Mouse (Mus musculus) midbrain, embryonic 13.5 days (tissue): ENCODE data around the gene Lair1. TPM values are rescaled to one million over a fixed set of nuclear protein-coding genes. Genes with fewer than 3 reads are reported as not detected.
"Not testable (repeated sequence)": the region's sequence is repeated elsewhere in the genome, so short reads cannot be mapped to it uniquely, and the experiment has no call there.

Experiments
- ATAC-seq: fragments of 200-750 bp; cut with Nextera tagmentation; 2 replicates; pipeline ENCODE4 v1.8.0; 2017; ENCODE audit warnings: mild to moderate bottlenecking, moderate TSS enrichment, moderate library complexity
- H3K27ac ChIP-seq: fragments of 300-500 bp; sonication (generic); 2 replicates; pipeline ENCODE4 v1.5.1; 2015; ENCODE audit warnings: inconsistent platforms, mild to moderate bottlenecking, moderate library complexity
- H3K27me3 ChIP-seq: fragments of 300-500 bp; sonication (generic); 2 replicates; pipeline ENCODE4 v1.6.1; 2015; ENCODE audit warnings: mild to moderate bottlenecking, inconsistent platforms
- H3K36me3 ChIP-seq: fragments of 300-500 bp; sonication (generic); 2 replicates; pipeline ENCODE4 v1.6.1; 2015; ENCODE audit warnings: mild to moderate bottlenecking, inconsistent platforms
- H3K4me1 ChIP-seq: fragments of 300-500 bp; sonication (generic); replicated peaks from 2 replicates; pipeline ENCODE4 v1.6.1; 2015; ENCODE audit warnings: inconsistent platforms
- H3K4me2 ChIP-seq: fragments of 300-500 bp; sonication (generic); replicated peaks from 2 replicates; pipeline ENCODE4 v1.6.1; 2015; ENCODE audit warnings: moderate library complexity, mild to moderate bottlenecking, inconsistent platforms
- H3K4me3 ChIP-seq: fragments of 300-500 bp; sonication (generic); replicated peaks from 2 replicates; pipeline ENCODE4 v1.5.1; 2015; ENCODE audit warnings: mild to moderate bottlenecking, inconsistent platforms
- H3K9ac ChIP-seq: fragments of 300-500 bp; sonication (generic); replicated peaks from 2 replicates; pipeline ENCODE4 v1.6.1; 2015; ENCODE audit warnings: mild to moderate bottlenecking, inconsistent platforms
- H3K9me3 ChIP-seq: fragments of 300-500 bp; sonication (generic); 2 replicates; pipeline ENCODE4 v1.6.1; 2016; ENCODE audit warnings: mild to moderate bottlenecking, inconsistent platforms
- WGBS: fragments of 180-500 bp; shearing (Covaris S2); methylation state at CpG from one replicate; pipeline ENCODE4 v1.1.7; 2015; 5-methylcytosine and 5-hydroxymethylcytosine counted together
- polyA plus RNA-seq: library from polyadenylated mRNA; unstranded; fragments of >200 nt; fragmentation: Nextera tagmentation; extraction: Ambion mirVana; gene quantifications from 2 replicates; pipeline ENCODE4 v1.2.1, GENCODE M21; 2015

Lair1 gene
- polyA plus RNA-seq, 1 experiment from 2014 or later: 2.2 TPM

DNA sequence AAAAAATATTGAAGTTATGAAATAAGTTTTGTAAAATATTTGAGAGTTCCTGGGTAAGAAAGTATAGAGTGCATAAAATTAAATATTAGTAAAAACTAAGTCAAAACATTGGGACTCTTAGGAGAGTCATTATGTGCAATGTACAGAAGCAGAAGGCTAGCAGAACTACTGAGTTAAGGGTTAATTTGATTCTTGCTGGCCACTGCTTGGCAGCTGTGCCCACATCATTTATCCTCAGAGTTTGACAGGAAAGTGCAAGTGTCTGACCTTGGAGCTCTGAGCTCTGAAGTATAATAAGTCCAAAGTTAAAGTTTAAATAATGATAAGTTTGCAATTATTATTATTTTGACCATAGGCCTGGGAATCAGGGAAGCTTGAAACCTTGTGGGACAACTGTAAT lies 18.7 kb upstream of the Lair1 start:
- no peak for ATAC-seq
- no peaks in the 10 kb centered on the region for H3K9me3 ChIP-seq
- no peaks in the 10 kb centered on the region for H3K4me1 ChIP-seq
- H3K4me2 ChIP-seq: no peak overlapping the region
- no peak overlapping the region for H3K9ac ChIP-seq
- no peaks in the 10 kb centered on the region for H3K36me3 ChIP-seq
- H3K27ac ChIP-seq: no peak overlapping the region
- no peaks in the 10 kb centered on the region for H3K27me3 ChIP-seq
- H3K4me3 ChIP-seq: no peak overlapping the region

DNA sequence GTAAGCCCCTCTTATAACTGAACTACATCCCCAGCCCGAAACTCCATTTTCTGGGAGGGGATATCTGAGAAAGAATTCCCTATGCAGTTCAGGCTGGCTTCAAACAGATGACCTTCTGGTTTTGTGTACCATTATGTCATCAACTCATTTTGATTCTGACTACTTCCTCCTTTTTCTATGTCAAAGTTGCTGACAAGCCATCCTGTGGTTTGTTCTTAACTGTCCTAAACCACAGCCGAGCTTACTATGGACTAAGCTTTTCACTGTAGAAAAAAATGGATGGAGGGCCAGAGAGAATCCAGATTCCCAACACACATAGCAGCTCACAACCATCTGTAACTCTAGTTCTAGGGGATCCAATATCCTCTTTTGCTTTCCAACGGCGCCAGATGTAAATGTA lies 17.5 kb upstream of the Lair1 start:
- no peaks in the 10 kb centered on the region for H3K27me3 ChIP-seq
- no peaks in the 10 kb centered on the region for H3K9me3 ChIP-seq
- no peaks in the 10 kb centered on the region for H3K4me1 ChIP-seq
- no peak for ATAC-seq
- H3K36me3 ChIP-seq: no peaks in the 10 kb centered on the region
- H3K9ac ChIP-seq: no peak overlapping the region
- no peak overlapping the region for H3K4me2 ChIP-seq
- no peak overlapping the region for H3K27ac ChIP-seq
- no peak overlapping the region for H3K4me3 ChIP-seq
- WGBS: 85% methylated on average over 4 of the region's 4 CpGs

DNA sequence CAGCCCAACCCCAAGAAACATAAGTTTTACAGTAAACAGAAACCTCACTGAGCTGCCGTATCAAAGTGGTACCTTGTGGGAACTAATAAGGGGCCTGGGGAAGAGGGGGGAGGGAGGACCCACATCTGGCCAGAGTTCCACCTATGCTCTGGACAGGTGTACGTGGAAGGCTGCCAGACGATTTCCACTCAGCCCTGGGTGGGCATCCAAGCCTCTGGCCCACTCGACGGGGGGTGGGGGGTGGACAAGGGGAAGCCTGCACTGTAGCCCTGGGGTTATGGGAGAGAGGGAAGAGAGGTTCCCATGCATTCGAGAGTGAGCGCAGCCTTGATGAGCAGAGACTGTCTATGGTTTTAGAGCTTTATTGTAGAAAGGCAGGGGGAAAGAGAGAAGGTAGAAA lies 16.5 kb upstream of the Lair1 start:
- H3K4me2 ChIP-seq: no peak overlapping the region
- no peak for ATAC-seq
- 91% methylated on average over 7 of the region's 7 CpGs for WGBS
- no peaks in the 10 kb centered on the region for H3K4me1 ChIP-seq
- no peaks in the 10 kb centered on the region for H3K36me3 ChIP-seq
- no peak overlapping the region for H3K4me3 ChIP-seq
- no peaks in the 10 kb centered on the region for H3K9me3 ChIP-seq
- no peaks in the 10 kb centered on the region for H3K27me3 ChIP-seq
- no peak overlapping the region for H3K27ac ChIP-seq
- H3K9ac ChIP-seq: no peak overlapping the region

DNA sequence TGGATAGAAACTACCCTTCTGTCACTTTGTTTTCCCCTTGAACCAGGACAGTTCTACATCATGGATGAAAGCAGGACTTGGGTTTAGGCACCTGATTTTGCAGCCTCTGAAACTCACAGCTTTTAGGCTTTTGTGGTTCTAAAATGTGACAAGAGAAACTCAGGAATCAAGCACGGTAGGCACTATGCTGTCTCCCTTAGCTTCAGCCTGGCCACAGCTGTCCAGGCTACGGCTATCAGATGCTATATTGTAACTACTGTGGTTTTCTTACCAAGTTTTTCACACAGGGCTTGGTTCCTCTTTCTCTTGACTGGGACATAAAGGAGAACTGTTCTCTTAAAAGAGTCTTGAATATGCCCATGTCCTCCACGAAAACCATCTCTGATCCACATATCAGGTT lies 10.1 kb upstream of the Lair1 start:
- H3K27me3 ChIP-seq: no peaks in the 10 kb centered on the region
- WGBS: 83% methylated on average over 3 of the region's 3 CpGs

DNA sequence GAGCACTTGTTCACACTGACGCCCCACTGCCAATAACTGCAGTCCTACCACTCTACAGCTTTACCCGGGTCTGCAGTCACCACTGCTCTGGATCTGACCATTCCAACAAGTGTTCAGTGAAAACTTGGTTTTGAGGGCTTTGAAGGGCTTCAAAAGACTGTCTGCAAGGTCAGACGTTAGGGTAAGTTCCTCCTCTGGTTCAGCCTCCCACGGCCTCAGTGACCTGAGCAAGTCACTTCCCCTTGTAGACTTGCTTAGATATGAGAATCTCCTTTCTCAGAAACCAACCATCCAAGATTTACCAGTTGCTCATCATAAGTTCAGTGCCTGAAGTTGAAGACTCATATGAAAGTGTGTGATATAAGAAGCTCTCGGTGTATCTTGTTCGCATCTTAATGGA lies 8.1 kb upstream of the Lair1 start:
- WGBS: 94% methylated on average over 6 of the region's 6 CpGs

More for the DNA sequence above, 10.1 kb upstream of the Lair1 start:
- Histone ChIP-seq H3K36me3 (no peaks in the 10 kb centered on the region), H3K4me3 (no peak overlapping the region), H3K27ac (no peak overlapping the region), H3K4me2 (no peak overlapping the region), H3K9ac (no peak overlapping the region), H3K9me3 (no peaks in the 10 kb centered on the region), H3K4me1 (no peaks in the 10 kb centered on the region)
- no peak for ATAC-seq

DNA sequence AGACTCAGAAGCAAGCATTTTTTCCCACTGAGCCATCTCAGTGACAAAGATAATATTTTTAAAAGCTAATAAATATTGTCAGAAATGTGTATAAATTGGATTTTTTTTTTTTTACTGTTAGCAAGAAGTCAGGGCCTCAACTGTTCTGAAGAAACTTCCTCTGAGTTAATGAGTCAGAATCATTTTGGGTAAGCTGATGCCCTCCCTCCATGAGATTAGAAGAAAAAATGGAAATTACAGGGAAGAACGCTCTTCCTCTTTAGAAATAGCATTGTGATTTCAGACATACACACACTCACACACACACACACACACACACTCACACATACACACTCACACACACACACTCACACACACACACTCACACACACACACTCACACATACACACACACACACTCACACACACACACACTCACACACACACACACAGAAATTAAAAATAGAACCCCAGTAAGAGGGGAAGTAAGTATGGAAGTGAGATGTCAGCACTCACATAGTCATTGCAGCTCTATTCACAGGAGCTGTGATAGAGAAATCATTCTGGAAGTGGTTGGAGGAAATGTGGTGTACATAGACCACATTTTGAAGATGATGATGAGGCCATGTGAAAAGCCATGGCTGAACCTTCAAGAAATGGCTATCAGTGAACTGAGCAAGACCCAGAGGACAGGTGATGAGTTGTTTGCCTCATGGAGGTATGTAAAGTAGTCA lies 866 bp upstream of the Lair1 start:
- Histone ChIP-seq H3K9me3 (no peaks in the 10 kb centered on the region), H3K9ac (no peak overlapping the region), H3K4me3 (no peak overlapping the region), H3K27ac (no peak overlapping the region), H3K4me1 (no peaks in the 10 kb centered on the region), H3K4me2 (no peak overlapping the region), H3K27me3 (no peaks in the 10 kb centered on the region), H3K36me3 (no peaks in the 10 kb centered on the region)
- ATAC-seq: no peak
- WGBS: 76% methylated on average over 1 of the region's 1 CpGs

More for the DNA sequence above, 8.1 kb upstream of the Lair1 start:
- no peak overlapping the region for H3K4me3 ChIP-seq
- no peak overlapping the region for H3K4me2 ChIP-seq
- H3K4me1 ChIP-seq: no peaks in the 10 kb centered on the region
- H3K27me3 ChIP-seq: no peaks in the 10 kb centered on the region
- no peaks in the 10 kb centered on the region for H3K9me3 ChIP-seq
- no peaks in the 10 kb centered on the region for H3K36me3 ChIP-seq
- no peak for ATAC-seq
- no peak overlapping the region for H3K9ac ChIP-seq
- H3K27ac ChIP-seq: no peak overlapping the region

DNA sequence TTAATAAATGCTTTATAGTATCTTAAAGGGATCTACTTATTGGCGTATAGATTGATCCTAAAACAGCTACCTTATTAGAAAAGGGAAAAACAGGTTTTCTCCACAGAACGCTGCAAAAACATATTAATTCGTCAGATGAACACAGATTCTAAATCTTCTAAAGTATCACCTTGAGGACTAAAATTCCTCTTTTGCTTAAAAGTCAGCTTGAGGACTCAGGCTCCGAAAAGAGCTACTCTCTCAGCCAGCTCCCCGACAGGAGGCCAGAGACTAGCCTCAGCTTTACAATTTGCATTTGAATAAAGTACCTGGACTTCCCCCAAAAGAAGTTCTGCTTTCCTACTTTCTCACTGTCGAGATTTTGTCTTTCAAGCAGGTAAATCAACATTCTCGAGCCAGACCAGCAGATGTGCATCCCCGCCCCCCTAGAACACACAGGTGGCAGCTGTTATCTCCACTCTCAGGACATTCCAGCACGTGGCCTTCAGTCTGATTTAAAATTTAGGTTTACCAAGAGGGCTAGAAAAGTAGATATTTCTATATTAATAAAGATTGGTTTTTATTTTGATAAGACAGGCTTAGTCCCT lies 2.3 kb downstream of the Lair1 start:
- 57% methylated on average over 9 of the region's 9 CpGs for WGBS
- not testable (repeated sequence) for ATAC-seq

DNA sequence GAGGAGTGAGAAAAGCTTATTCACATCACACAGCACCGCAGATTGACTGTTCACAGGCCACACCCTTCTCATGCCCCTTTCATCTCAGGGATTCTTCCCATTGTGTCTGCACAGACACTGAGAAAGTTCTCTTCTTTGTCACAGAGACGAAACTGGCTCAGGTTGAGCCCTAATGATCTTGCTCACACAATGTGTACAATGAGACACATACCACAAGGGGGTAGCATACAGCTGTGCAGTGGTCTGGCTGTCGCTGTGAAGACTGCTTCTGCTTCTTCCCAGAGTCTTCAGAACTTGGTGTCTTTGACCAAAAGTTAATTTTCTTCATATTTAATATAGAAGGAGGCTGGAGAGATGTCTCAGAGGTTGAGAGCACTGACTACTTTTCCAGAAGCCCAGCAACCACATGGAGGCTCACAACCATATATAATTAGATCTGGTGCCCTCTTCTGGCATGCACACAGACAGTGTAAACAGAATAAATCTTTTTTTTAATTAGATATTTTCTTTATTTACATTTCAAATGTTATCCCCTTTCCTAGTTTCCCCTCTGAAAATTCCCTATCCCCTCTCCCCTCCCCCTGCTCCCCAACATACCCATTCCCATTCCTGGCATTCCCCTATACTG lies 36.1 kb downstream of the Lair1 start:
- no peak overlapping the region for H3K27ac ChIP-seq
- H3K4me3 ChIP-seq: no peak overlapping the region
- WGBS: 24% methylated on average over 3 of the region's 3 CpGs
- H3K9ac ChIP-seq: no peak overlapping the region
- ATAC-seq: no peak
- H3K27me3 ChIP-seq: no peaks in the 10 kb centered on the region
- no peaks in the 10 kb centered on the region for H3K36me3 ChIP-seq
- H3K4me1 ChIP-seq: no peaks in the 10 kb centered on the region
- no peak overlapping the region for H3K4me2 ChIP-seq
- no peaks in the 10 kb centered on the region for H3K9me3 ChIP-seq

More for the DNA sequence above, 2.3 kb downstream of the Lair1 start:
- not testable (repeated sequence) for H3K27me3 ChIP-seq, H3K4me2 ChIP-seq, H3K9ac ChIP-seq, H3K27ac ChIP-seq, H3K4me1 ChIP-seq, H3K9me3 ChIP-seq, H3K4me3 ChIP-seq, H3K36me3 ChIP-seq

DNA sequence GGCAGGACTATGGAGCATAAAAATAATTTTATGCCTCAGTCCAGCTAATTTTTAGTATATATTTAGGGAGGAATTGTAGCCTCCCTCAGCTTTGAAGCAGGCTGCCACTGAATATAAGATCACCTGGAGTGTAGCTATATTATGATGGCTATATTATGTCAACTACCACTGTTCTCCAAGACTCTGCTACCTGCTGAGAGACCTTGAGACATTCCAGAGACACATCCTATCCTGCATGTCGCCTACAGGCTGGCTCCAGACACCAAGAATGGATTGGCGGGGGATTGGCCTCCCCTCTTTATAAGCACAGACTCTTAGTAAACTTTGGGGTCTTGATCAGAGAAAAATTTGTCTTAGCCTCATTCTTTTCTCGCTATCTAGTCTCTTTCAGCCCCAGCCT lies 58.4 kb downstream of the Lair1 start:
- H3K27me3 ChIP-seq, H3K4me2 ChIP-seq, H3K9me3 ChIP-seq, H3K27ac ChIP-seq, ATAC-seq, H3K36me3 ChIP-seq, H3K4me3 ChIP-seq, H3K4me1 ChIP-seq, H3K9ac ChIP-seq: not testable (repeated sequence)
- WGBS: 65% methylated on average over 3 of the region's 3 CpGs

DNA sequence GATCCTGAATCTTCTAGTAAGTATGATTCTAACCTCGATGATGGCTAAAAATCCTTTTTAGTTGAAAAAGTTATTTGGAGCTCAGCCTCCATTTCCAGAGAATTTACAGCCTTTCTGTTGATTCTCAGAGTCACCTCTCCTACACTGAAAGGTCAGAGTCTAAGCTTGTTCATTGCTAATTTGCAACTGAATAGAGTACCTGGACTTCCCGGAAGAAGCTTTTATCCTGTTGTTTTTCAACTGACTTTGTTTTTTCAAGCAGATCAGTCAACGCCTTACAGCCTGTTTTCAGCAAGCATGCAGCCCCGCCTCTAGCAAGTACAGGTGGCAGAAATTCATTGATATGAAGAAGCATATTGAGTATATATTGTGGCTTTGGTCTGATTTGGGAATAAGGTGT lies 59.0 kb downstream of the Lair1 start:
- WGBS: 76% methylated on average over 4 of the region's 4 CpGs
- not testable (repeated sequence) for H3K4me2 ChIP-seq, ATAC-seq, H3K27ac ChIP-seq, H3K27me3 ChIP-seq, H3K4me1 ChIP-seq, H3K9ac ChIP-seq, H3K4me3 ChIP-seq, H3K9me3 ChIP-seq, H3K36me3 ChIP-seq

DNA sequence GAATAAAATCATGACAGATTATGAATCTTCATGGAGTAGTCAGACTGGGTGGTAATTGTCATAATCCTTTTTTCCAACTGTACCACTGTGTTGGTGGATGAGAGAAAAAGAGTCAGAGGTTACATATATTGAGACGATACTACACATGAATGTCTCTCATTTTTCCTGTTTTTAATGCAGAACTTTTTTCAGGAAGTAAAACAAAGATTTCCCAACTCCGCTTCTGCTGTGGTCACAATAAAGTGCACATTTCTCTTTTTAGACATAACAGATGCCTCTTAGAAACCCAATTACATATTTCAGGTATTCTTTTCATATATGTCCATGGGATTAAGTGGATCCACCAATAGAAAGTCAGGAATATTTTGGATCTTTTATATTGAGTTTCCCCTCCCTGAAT lies 101.0 kb downstream of the Lair1 start:
- H3K4me2 ChIP-seq: no peak overlapping the region
- no peak overlapping the region for H3K9ac ChIP-seq
- H3K36me3 ChIP-seq: no peaks in the 10 kb centered on the region
- 81% methylated on average over 2 of the region's 2 CpGs for WGBS
- H3K4me3 ChIP-seq: no peak overlapping the region
- H3K27me3 ChIP-seq: no peaks in the 10 kb centered on the region
- no peak overlapping the region for H3K27ac ChIP-seq
- ATAC-seq: no peak
- H3K4me1 ChIP-seq: no peaks in the 10 kb centered on the region
- H3K9me3 ChIP-seq: no peaks in the 10 kb centered on the region

DNA sequence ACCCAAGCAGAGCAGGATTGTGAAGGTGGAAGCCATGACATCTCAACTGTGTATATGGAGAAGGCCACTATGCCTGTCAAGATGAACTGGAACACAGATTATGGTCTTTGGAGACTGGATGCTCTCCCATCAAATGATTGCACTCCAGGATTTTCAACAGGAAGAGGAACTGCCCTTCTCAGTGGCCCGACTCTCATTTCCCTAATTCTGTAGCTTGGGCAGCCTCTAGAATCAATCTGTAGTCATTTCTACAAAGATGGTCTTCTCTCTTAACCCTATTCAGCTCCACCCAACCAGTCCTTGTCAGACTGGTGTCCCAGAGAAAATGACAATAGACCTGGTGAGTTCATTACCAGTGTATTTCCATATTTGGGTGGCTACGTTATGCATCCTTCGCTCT lies 105.6 kb downstream of the Lair1 start:
- Histone ChIP-seq H3K4me1 (no peaks in the 10 kb centered on the region), H3K4me3 (no peak overlapping the region), H3K27ac (no peak overlapping the region), H3K9ac (no peak overlapping the region), H3K27me3 (no peaks in the 10 kb centered on the region), H3K4me2 (no peak overlapping the region), H3K36me3 (no peaks in the 10 kb centered on the region), H3K9me3 (0 out of 2 replicates have a peak, but pooled peaks cover 5% of the 10 kb centered on the region)
- no peak for ATAC-seq
- 83% methylated on average over 3 of the region's 3 CpGs for WGBS
